Mouse (Mus musculus) hindbrain, embryonic 14.5 days (tissue): ENCODE measurements at regions not wholly inside any gene's neighbourhood (a gene's known extent, or its start where the extent isn't known, plus 50 kb on each side); places are given as distances from the start of the nearest gene placed in this dataset.
"Not testable (repeated sequence)": the region's sequence is repeated elsewhere in the genome, so short reads cannot be mapped to it uniquely, and the experiment has no call there.

Experiments used
- ATAC-seq: fragments of 200-750 bp; cut with Nextera tagmentation; 2 replicates; pipeline ENCODE4 v1.8.0; 2017; ENCODE audit warnings: moderate number of reproducible peaks, mild to moderate bottlenecking, moderate TSS enrichment, moderate library complexity; ENCODE audit not compliant: low FRiP score
- DNase-seq: peaks from one replicate; pipeline ENCODE4 v3.0.0-alpha.2; 2015; ENCODE audit warnings: low spot score
- H3K27ac ChIP-seq: fragments of 300-500 bp; sonication (generic); 2 replicates; pipeline ENCODE4 v1.5.1; 2014; ENCODE audit warnings: mild to moderate bottlenecking, moderate library complexity
- H3K27me3 ChIP-seq: fragments of 300-500 bp; sonication (generic); 2 replicates; pipeline ENCODE4 v1.6.1; 2014; ENCODE audit warnings: mild to moderate bottlenecking, low read length, mixed read lengths; ENCODE audit not compliant: control insufficient read depth, insufficient read depth
- H3K36me3 ChIP-seq: fragments of 300-500 bp; sonication (generic); replicated peaks from 2 replicates; pipeline ENCODE4 v1.6.1; 2014; ENCODE audit not compliant: control insufficient read depth, insufficient read depth
- H3K4me1 ChIP-seq: fragments of 300-500 bp; sonication (generic); replicated peaks from 2 replicates; pipeline ENCODE4 v1.6.1; 2014; ENCODE audit warnings: antibody characterized with exemption, low read length, mixed read lengths; ENCODE audit not compliant: control insufficient read depth, insufficient read depth
- H3K4me2 ChIP-seq: fragments of 300-500 bp; sonication (generic); replicated peaks from 2 replicates; pipeline ENCODE4 v1.6.1; 2014; ENCODE audit warnings: mild to moderate bottlenecking, moderate library complexity
- H3K4me3 ChIP-seq: fragments of 300-500 bp; sonication (generic); replicated peaks from 2 replicates; pipeline ENCODE4 v1.5.1; 2014; ENCODE audit warnings: mild to moderate bottlenecking, low read length
- H3K9ac ChIP-seq: fragments of 300-500 bp; sonication (generic); 2 replicates; pipeline ENCODE4 v1.6.1; 2014
- H3K9me3 ChIP-seq: fragments of 300-500 bp; sonication (generic); 2 replicates; pipeline ENCODE4 v1.6.1; 2016; ENCODE audit warnings: low read length; ENCODE audit not compliant: control insufficient read depth
- WGBS: fragments of 180-500 bp; shearing (Covaris S2); extraction: QIAGEN DNeasy Blood & Tissue Kit; methylation state at CpG from one replicate; pipeline ENCODE4 v1.1.7; 2014; 5-methylcytosine and 5-hydroxymethylcytosine counted together

GRCm38 (mm10) chr10:66714926-66715325 lies 381.0 kb upstream of the Jmjd1c start:
- WGBS, result 86% methylated on average over 9 of the region's 9 CpGs
- DNase-seq, H3K4me3 ChIP-seq, H3K9ac ChIP-seq, H3K27me3 ChIP-seq, H3K4me1 ChIP-seq, H3K9me3 ChIP-seq, ATAC-seq, H3K36me3 ChIP-seq, H3K27ac ChIP-seq, H3K4me2 ChIP-seq: not testable (repeated sequence)

DNA sequence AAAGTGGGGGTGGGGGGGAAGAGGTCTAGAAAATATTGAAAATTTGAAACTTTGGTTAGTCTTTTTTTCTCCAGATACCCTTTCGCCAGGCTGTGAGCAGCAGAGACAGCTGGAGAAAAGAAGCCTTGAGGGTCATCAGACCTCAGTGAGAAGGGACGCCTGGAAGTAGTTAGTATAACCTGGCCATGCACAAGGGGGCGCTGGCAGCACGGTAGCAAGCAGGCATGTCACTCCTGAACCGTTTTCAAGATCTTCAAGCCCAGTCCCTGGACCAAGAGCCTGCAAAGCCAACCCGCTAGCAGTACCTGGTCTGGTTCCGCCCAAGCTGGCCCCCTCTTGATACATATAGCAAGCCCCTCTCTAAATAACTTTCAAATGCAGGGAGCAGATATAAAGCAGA lies 378.0 kb upstream of the Jmjd1c start:
- ATAC-seq (no peak), DNase-seq (no peak)
- Histone ChIP-seq H3K4me2 (no peak overlapping the region), H3K36me3 (no peaks in the 10 kb centered on the region), H3K4me3 (no peak overlapping the region), H3K9ac (no peak overlapping the region), H3K4me1 (no peaks in the 10 kb centered on the region), H3K9me3 (0 out of 2 replicates have a peak, but pooled peaks cover 14% of the 10 kb centered on the region), H3K27ac (no peak overlapping the region), H3K27me3 (no peaks in the 10 kb centered on the region)
- WGBS, result 76% methylated on average over 7 of the region's 7 CpGs

DNA sequence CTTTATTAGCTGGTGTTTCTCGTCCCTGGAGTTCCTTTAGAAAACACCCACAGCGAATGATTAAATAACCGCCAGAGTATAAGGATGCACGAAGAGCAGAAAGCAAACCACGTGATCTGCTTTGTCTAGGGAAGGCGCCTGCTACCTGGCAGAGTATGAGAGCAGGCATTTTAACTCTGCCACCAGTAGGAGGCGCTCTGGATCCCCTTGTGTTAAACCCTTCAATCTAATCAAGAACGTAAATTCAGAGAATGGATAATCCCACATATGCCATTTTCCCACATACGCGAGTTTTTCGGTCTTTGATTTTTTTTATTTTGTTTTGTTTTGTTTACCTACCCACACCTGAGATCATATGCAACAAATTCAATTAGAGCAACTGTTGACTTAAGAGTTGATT lies 376.1 kb upstream of the Jmjd1c start:
- Histone ChIP-seq H3K4me2 (no peak overlapping the region), H3K27ac (no peak overlapping the region), H3K9me3 (0 out of 2 replicates have a peak, but pooled peaks cover 14% of the 10 kb centered on the region), H3K36me3 (no peaks in the 10 kb centered on the region), H3K4me3 (no peak overlapping the region), H3K9ac (no peak overlapping the region), H3K4me1 (no peaks in the 10 kb centered on the region), H3K27me3 (no peaks in the 10 kb centered on the region)
- no peak for ATAC-seq
- WGBS, result 94% methylated on average over 11 of the region's 11 CpGs
- no peak for DNase-seq

GRCm38 (mm10) chr10:66733631-66734030 lies 362.3 kb upstream of the Jmjd1c start:
- DNase-seq, result no peak
- H3K9ac ChIP-seq, result no peak overlapping the region
- H3K27ac ChIP-seq, result no peak overlapping the region
- ATAC-seq, result no peak
- no peaks in the 10 kb centered on the region for H3K4me1 ChIP-seq
- H3K4me3 ChIP-seq, result no peak overlapping the region
- H3K36me3 ChIP-seq, result no peaks in the 10 kb centered on the region
- 91% methylated on average over 5 of the region's 5 CpGs for WGBS
- H3K27me3 ChIP-seq, result no peaks in the 10 kb centered on the region
- no peak overlapping the region for H3K4me2 ChIP-seq
- peaks cover 7% of the 10 kb centered on the region; the same call in 1 of the 2 replicates for H3K9me3 ChIP-seq

- Histone ChIP-seq H3K9me3 (peaks cover 2% of the 10 kb centered on the region; the same call in 1 of the 2 replicates), H3K9ac (no peak overlapping the region), H3K27ac (no peak overlapping the region), H3K36me3 (no peaks in the 10 kb centered on the region), H3K4me3 (no peak overlapping the region), H3K27me3 (no peaks in the 10 kb centered on the region), H3K4me1 (no peaks in the 10 kb centered on the region), H3K4me2 (no peak overlapping the region)
- WGBS, result 62% methylated on average over 5 of the region's 5 CpGs
- no peak for ATAC-seq
- DNase-seq, result no peak
Observed at GRCm38 (mm10) chr10:66734853-66735252, 361.1 kb upstream of the Jmjd1c start.

DNA sequence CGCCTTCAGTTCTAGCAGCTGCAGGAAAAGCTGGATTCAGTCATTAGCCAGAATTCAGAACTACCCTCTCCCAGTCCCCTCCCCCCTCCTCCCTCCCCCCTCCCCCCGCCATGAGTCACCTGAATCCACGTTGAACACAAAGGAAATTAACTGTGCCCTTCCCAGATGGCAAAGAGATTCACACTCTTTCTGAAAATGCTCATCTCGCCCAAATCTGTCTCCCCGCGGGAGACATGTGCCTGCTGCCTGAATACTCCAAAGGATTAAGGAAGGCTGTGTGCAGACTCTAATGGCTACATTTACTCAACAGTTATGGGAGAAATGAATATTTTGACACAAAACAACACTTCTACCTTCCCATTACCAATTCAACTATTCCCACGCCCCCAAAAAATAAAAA lies 356.9 kb upstream of the Jmjd1c start:
- Histone ChIP-seq H3K4me3 (no peak overlapping the region), H3K9ac (no peak overlapping the region), H3K4me1 (no peaks in the 10 kb centered on the region), H3K36me3 (no peaks in the 10 kb centered on the region), H3K27ac (no peak overlapping the region), H3K27me3 (no peaks in the 10 kb centered on the region), H3K9me3 (no peaks in the 10 kb centered on the region), H3K4me2 (no peak overlapping the region)
- ATAC-seq, result no peak
- 70% methylated on average over 7 of the region's 7 CpGs for WGBS
- no peak for DNase-seq

DNA sequence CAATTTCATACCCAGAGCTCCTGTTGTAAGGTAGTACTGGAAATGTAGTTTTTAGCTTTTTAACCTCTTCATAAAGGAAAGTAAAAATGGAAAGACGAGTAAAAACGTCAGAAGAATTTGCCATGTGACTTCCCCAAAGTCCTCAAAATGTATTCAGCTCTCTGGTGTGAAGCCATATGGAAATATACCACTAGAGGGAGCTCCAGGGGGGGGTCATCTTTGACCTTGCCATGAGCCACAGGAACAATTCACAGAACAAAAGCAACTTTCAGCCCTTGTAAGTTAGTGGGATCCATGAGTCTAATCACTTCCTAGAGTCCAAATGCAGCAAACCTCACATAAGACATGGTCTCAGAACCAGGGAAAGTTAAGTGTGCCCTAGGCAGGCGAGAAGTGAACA lies 354.1 kb upstream of the Jmjd1c start:
- H3K27me3 ChIP-seq, result no peaks in the 10 kb centered on the region
- no peak for ATAC-seq
- H3K4me3 ChIP-seq, result no peak overlapping the region
- H3K36me3 ChIP-seq, result no peaks in the 10 kb centered on the region
- H3K4me2 ChIP-seq, result no peak overlapping the region
- H3K4me1 ChIP-seq, result no peaks in the 10 kb centered on the region
- WGBS, result 67% methylated on average over 3 of the region's 3 CpGs
- DNase-seq, result no peak
- no peak overlapping the region for H3K27ac ChIP-seq
- no peaks in the 10 kb centered on the region for H3K9me3 ChIP-seq
- H3K9ac ChIP-seq, result no peak overlapping the region

GRCm38 (mm10) chr10:66743254-66743653 lies 352.7 kb upstream of the Jmjd1c start:
- Histone ChIP-seq H3K27me3 (no peaks in the 10 kb centered on the region), H3K9me3 (no peaks in the 10 kb centered on the region), H3K4me2 (no peak overlapping the region), H3K4me3 (no peak overlapping the region), H3K4me1 (no peaks in the 10 kb centered on the region), H3K36me3 (no peaks in the 10 kb centered on the region), H3K27ac (no peak overlapping the region), H3K9ac (no peak overlapping the region)
- WGBS, result 64% methylated on average over 6 of the region's 6 CpGs
- ATAC-seq (0 out of 2 replicates have a peak, but pooled peaks have one; percentile 59), DNase-seq (peak; percentile 32)

DNA sequence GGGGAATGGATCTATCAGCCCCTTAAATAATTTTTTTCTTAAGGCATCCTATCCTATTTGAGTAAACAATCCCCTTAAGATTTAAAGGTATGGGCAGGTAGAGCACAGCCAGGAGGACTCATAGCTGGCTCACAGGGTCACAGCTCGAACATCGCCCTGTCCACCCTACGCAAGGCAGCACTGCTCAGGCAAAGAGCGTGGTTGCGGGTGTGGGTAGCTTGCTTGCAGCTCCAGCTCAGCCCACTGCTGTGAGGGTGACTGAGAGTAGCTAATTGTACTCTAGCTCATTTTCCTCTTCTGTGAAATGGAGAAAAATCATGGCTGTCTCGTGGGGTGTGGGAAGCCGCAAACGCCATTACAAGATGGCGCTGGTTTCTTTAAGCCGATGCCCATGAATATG lies 350.1 kb upstream of the Jmjd1c start:
- no peak for DNase-seq
- no peak overlapping the region for H3K4me2 ChIP-seq
- H3K9me3 ChIP-seq, result no peaks in the 10 kb centered on the region
- 96% methylated on average over 10 of the region's 10 CpGs for WGBS
- H3K4me1 ChIP-seq, result no peaks in the 10 kb centered on the region
- H3K27me3 ChIP-seq, result no peaks in the 10 kb centered on the region
- no peaks in the 10 kb centered on the region for H3K36me3 ChIP-seq
- no peak overlapping the region for H3K9ac ChIP-seq
- H3K4me3 ChIP-seq, result no peak overlapping the region
- H3K27ac ChIP-seq, result no peak overlapping the region
- no peak for ATAC-seq

DNA sequence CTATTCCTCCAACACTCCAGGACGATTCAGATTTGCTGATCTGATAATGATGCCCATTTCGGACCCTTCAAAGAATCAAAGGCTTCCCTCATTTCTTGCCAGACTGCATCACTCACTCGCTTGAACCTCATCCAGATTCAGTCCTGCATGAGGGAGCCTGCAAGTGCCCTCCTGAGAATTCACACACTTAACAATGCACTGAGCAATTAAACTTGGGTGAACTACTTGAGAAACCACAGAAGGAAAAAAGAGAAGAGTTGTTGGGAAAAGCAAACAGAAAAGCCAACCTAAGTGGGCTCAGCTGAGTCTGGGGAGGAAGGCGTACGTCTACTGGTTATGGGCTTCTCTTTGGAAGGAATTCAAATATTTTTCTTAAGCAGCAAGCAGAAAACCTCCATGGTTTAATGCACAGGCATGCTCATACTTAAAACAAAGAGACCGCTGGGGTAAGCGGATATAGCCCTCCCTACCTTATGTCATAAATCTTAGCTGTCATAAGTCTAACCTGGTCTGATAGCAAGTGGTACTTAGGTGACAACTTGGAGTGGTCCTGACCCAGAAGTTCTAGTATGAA lies 343.6 kb upstream of the Jmjd1c start:
- Histone ChIP-seq H3K27ac (no peak overlapping the region), H3K4me2 (no peak overlapping the region), H3K4me1 (no peaks in the 10 kb centered on the region), H3K36me3 (no peaks in the 10 kb centered on the region), H3K9ac (no peak overlapping the region), H3K27me3 (no peaks in the 10 kb centered on the region), H3K4me3 (no peak overlapping the region), H3K9me3 (no peaks in the 10 kb centered on the region)
- 89% methylated on average over 7 of the region's 7 CpGs for WGBS
- DNase-seq (no peak), ATAC-seq (no peak)
